Mouse (Mus musculus) megakaryocyte, embryonic 14.5 days (primary cell): ENCODE results near the gene Rccd1.

Experiments
- FLI1 ChIP-seq: IDR thresholded peaks from 2 replicates; pipeline ENCODE4 v1.6.1; 2012; ENCODE audit warnings: low read length, inconsistent platforms, mixed read lengths
- GATA1 ChIP-seq: IDR thresholded peaks from 3 replicates; pipeline ENCODE4 v1.6.1; 2012; ENCODE audit warnings: mixed read lengths, low read length, inconsistent platforms, borderline replicate concordance

- TF ChIP-seq GATA1 (no peak), FLI1 (no peak)
Observed at GRCm38 (mm10) chr7:80280032-80280431, 44.2 kb downstream of the Rccd1 start.
